Mouse (Mus musculus) stomach, embryonic 15.5 days (tissue): ENCODE data around the gene Zfp512b. TPM values are rescaled to one million over a fixed set of nuclear protein-coding genes. Genes with fewer than 3 reads are reported as not detected.

Source experiments
- ATAC-seq: fragments of 200-750 bp; cut with Nextera tagmentation; 2 replicates; pipeline ENCODE4 v1.8.0; 2017; ENCODE audit warnings: low read depth, moderate number of reproducible peaks, moderate TSS enrichment; ENCODE audit not compliant: insufficient read depth, low FRiP score
- H3K27ac ChIP-seq: fragments of 300-500 bp; sonication (generic); 2 replicates; pipeline ENCODE4 v1.5.1; 2015; ENCODE audit warnings: mild to moderate bottlenecking, inconsistent platforms
- H3K27me3 ChIP-seq: fragments of 300-500 bp; sonication (generic); replicated peaks from 2 replicates; pipeline ENCODE4 v1.6.1; 2015; ENCODE audit warnings: inconsistent platforms
- H3K36me3 ChIP-seq: fragments of 300-500 bp; sonication (generic); 2 replicates; pipeline ENCODE4 v1.6.1; 2015; ENCODE audit warnings: inconsistent platforms
- H3K4me1 ChIP-seq: fragments of 300-500 bp; sonication (generic); 2 replicates; pipeline ENCODE4 v1.6.1; 2015; ENCODE audit warnings: inconsistent platforms
- H3K4me2 ChIP-seq: fragments of 300-500 bp; sonication (generic); 2 replicates; pipeline ENCODE4 v1.6.1; 2015; ENCODE audit warnings: mild to moderate bottlenecking, inconsistent platforms
- H3K4me3 ChIP-seq: fragments of 300-500 bp; sonication (generic); replicated peaks from 2 replicates; pipeline ENCODE4 v1.5.1; 2015; ENCODE audit warnings: inconsistent platforms
- H3K9ac ChIP-seq: fragments of 300-500 bp; sonication (generic); 2 replicates; pipeline ENCODE4 v1.6.1; 2015; ENCODE audit warnings: inconsistent platforms
- H3K9me3 ChIP-seq: fragments of 300-500 bp; sonication (generic); 2 replicates; pipeline ENCODE4 v1.6.1; 2016; ENCODE audit warnings: inconsistent platforms
- WGBS: fragments of 180-500 bp; shearing (Covaris S2); methylation state at CpG from one replicate; pipeline ENCODE4 v1.1.7; 2015; 5-methylcytosine and 5-hydroxymethylcytosine counted together
- polyA plus RNA-seq: library from polyadenylated mRNA; unstranded; fragments of >200 nt; fragmentation: Nextera tagmentation; extraction: Ambion mirVana; gene quantifications from 2 replicates; pipeline ENCODE4 v1.2.1, GENCODE M21; 2015

The Zfp512b gene
- polyA plus RNA-seq, 1 experiment from 2014 or later, result 48.5 TPM

DNA sequence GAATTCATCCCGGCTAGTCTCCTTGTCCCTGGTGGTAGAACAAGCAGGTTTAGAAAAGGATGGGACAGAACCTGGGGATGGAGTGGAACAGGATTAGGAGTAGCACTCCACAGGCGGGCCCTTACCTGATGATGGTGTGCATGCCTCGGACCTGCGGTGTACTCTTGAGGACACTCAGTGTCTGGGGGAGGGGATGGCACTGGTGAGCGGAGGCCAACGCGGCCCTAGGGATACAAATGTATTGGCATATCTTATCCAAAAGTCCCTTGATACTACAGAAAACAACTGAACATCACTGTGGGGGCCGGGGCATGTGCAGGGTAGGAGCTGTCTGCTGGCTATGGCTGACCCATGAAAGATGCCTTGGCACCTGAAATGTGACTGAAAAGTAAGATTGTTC is 22.2 kb downstream of the Zfp512b start:
- Histone ChIP-seq H3K27ac (no peak overlapping the region), H3K9me3 (no peaks in the 10 kb centered on the region), H3K4me1 (no peaks in the 10 kb centered on the region), H3K4me2 (no peak overlapping the region), H3K4me3 (no peak overlapping the region), H3K27me3 (no peaks in the 10 kb centered on the region), H3K9ac (no peak overlapping the region), H3K36me3 (peaks cover 12% of the 10 kb centered on the region; the same call in 1 of the 2 replicates)
- 87% methylated on average over 8 of the region's 8 CpGs for WGBS
- ATAC-seq, result no peak

DNA sequence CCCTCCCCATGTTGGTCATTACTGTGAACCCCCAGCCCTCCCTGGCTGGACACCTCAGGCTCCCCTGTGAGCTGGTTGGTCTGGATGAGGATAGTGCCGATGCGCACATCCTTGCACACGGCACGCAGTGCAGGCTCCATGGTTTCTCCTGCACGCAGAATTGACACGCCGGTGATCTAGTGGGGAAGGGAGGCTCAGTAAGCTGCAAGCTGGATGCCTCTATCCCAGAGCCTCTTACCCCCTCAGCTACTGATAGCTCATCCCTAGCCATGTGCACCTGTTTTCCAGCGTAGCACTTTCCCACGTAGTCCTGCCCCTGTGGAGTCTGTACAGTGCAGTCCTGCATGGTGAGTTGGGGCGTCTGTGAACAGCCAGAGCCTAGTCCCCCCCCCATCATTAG is 22.7 kb downstream of the Zfp512b start:
- 92% methylated on average over 10 of the region's 10 CpGs for WGBS
- no peak overlapping the region for H3K9ac ChIP-seq
- H3K27ac ChIP-seq, result no peak overlapping the region
- H3K36me3 ChIP-seq, result peaks cover 12% of the 10 kb centered on the region; the same call in 1 of the 2 replicates
- no peak for ATAC-seq
- H3K4me3 ChIP-seq, result no peak overlapping the region
- no peaks in the 10 kb centered on the region for H3K9me3 ChIP-seq
- no peaks in the 10 kb centered on the region for H3K27me3 ChIP-seq
- H3K4me1 ChIP-seq, result no peaks in the 10 kb centered on the region
- no peak overlapping the region for H3K4me2 ChIP-seq

DNA sequence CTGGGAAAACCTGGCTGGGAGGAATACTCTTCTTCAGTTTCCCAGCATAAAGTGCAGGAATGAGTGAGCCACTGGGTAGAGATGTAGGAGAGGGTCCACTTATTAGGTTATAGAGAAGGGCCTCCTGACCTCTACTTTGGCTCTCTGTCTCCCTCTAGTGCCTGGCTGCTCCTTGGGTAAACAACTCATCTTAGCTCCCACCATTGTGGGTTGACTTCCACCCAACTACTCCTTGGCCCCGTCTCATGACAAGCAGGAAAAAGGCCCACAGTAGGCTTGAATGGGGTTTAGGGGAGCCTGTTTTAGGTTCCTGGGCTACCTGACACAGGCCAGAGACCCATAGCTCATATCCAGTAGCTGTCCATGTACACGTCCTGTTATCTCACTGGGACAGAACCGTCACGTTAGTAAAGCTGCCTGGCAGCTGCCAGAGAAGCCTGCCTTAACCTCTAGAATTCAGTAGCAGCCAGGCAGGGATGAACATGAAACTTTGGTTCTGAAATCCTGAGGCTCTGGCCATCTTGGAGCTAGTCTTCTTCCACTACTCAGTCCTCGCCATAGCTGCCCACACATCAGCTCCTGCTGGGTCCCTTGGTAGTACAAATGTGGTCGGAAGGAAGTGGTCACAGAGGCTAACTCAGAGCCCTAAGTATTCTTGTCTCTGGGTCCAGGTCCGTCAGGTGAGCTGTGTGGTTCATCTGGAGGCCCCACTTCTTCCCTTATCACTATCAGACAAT is 24.2 kb downstream of the Zfp512b start:
- H3K9me3 ChIP-seq, result no peaks in the 10 kb centered on the region
- no peaks in the 10 kb centered on the region for H3K27me3 ChIP-seq
- ATAC-seq, result no peak
- H3K9ac ChIP-seq, result no peak overlapping the region
- no peak overlapping the region for H3K27ac ChIP-seq
- no peak overlapping the region for H3K4me3 ChIP-seq
- H3K4me2 ChIP-seq, result no peak overlapping the region
- H3K36me3 ChIP-seq, result peaks cover 12% of the 10 kb centered on the region; the same call in 1 of the 2 replicates
- H3K4me1 ChIP-seq, result no peaks in the 10 kb centered on the region
- WGBS, result 74% methylated on average over 7 of the region's 7 CpGs

DNA sequence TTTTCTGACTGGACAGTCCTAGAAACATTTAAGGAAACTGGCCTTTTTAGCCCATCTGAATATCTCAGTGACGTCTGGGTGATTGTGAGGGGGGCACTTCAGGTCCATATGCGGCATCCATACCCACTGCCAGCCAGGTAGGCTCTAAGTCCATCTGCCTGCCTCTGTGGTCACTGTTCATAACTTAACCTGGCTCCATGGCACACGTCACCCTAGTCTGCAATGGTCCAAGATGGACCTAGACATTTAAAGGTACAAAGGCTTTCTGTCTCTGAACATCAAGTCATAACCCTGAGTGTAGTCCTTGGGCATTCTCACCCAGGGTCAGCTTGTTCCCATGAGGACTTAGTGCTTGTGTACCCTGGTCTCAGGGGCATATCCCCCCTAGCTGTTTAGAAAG is 25.3 kb downstream of the Zfp512b start:
- ATAC-seq, result no peak
- WGBS, result 90% methylated on average over 3 of the region's 3 CpGs
- H3K9ac ChIP-seq, result no peak overlapping the region

DNA sequence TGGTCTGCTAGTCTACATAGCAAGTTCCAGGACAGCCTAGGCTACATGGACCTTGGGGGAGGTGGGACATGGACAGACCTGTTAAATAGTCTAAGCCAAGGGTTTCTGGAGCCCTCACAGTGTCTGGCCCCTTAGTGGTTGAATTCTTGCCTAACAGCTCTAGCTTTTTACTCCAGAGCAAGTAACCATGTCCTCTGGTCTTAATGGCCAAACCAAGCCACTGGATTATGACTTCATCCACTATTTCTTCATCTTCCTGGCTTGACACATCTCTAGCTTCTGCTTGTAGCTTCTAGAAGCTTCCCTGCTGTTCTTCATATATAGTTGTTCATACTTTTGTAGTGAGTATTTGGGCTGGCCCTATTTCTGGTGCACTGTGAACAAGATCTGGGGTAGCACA is 38.8 kb downstream of the Zfp512b start:
- Histone ChIP-seq H3K4me1 (no peaks in the 10 kb centered on the region), H3K4me2 (no peak overlapping the region), H3K27ac (no peak overlapping the region), H3K36me3 (peaks cover 42% of the 10 kb centered on the region), H3K9me3 (no peaks in the 10 kb centered on the region), H3K4me3 (no peak overlapping the region), H3K9ac (no peak overlapping the region), H3K27me3 (no peaks in the 10 kb centered on the region)
- ATAC-seq, result no peak

More for the DNA sequence above, 25.3 kb downstream of the Zfp512b start:
- Histone ChIP-seq H3K27ac (no peak overlapping the region), H3K4me3 (no peak overlapping the region), H3K4me1 (no peaks in the 10 kb centered on the region), H3K9me3 (no peaks in the 10 kb centered on the region), H3K27me3 (no peaks in the 10 kb centered on the region), H3K4me2 (no peak overlapping the region), H3K36me3 (peaks cover 5% of the 10 kb centered on the region; the same call in 1 of the 2 replicates)

DNA sequence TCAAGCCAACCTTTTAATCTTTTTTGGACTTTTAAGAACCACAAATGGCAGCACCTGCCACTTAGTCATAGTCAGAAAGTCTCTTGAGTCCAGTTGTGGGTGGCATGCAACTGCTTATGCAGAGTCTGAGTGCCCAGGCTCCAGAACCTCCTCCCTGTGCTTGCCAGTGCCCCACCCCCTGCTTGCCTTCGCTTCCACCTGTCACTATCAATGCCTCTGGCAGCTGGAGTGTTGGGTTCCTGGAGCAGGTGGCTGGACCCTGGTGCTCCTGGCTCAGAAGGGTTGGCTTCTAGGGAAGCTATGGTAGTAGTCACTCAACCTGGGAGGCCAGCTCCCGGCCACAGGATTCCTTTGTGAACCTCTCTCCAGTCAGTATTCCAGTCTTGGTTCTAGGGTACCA is 42.4 kb downstream of the Zfp512b start:
- H3K4me2 ChIP-seq, result no peak overlapping the region
- H3K9me3 ChIP-seq, result no peaks in the 10 kb centered on the region
- H3K27ac ChIP-seq, result no peak overlapping the region
- no peak overlapping the region for H3K9ac ChIP-seq
- H3K4me3 ChIP-seq, result no peak overlapping the region
- H3K36me3 ChIP-seq, result peaks cover 50% of the 10 kb centered on the region
- 90% methylated on average over 2 of the region's 2 CpGs for WGBS
- no peak for ATAC-seq
- H3K27me3 ChIP-seq, result no peaks in the 10 kb centered on the region
- H3K4me1 ChIP-seq, result no peaks in the 10 kb centered on the region

DNA sequence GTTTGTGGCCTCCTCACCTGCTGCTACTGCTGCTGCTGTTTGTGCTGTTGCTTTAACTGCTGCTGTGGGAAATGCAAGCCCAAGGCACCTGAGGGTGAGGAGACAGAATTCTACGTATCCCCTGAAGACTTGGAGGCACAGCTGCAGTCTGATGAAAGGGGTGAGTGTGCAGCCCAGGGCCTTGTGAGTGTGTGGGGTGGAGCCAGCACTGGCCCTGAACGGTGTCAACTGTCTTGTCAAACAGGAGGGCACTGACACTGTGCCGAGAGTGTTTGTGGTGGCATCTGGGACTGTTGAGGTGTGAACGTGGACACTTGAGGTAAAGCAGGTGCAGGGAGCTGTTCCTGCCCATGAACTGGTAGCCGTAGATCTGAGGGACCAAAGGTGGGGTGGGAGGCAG is 43.9 kb downstream of the Zfp512b start:
- 87% methylated on average over 5 of the region's 5 CpGs for WGBS
- Histone ChIP-seq H3K27ac (no peak overlapping the region), H3K36me3 (peaks cover 48% of the 10 kb centered on the region), H3K27me3 (no peaks in the 10 kb centered on the region), H3K9ac (no peak overlapping the region), H3K4me2 (no peak overlapping the region), H3K4me1 (no peaks in the 10 kb centered on the region), H3K9me3 (no peaks in the 10 kb centered on the region), H3K4me3 (no peak overlapping the region)
- ATAC-seq, result no peak

DNA sequence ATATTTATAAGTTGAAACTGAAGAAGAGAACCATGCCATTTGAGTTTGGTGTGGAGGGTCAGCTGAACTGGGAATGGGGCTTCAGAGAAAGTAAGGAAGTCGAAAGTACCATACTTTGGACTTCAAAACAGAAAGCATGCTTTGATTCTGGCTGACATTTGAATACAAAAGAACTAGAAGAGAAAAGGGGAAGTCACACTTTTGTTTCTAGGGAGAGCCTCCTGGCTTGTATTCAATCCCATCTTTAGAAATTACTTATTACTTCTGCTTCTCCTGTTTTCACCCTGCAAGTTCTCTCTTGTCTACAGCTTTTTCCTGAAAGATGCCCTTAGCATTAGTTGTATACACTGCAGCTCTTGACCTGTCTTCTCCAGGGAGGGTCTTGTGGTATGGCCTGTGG is 44.4 kb downstream of the Zfp512b start:
- Histone ChIP-seq H3K4me1 (no peaks in the 10 kb centered on the region), H3K27ac (no peak overlapping the region), H3K27me3 (no peaks in the 10 kb centered on the region), H3K4me3 (no peak overlapping the region), H3K9ac (no peak overlapping the region), H3K4me2 (no peak overlapping the region), H3K9me3 (no peaks in the 10 kb centered on the region), H3K36me3 (peaks cover 48% of the 10 kb centered on the region)
- ATAC-seq, result no peak
- 79% methylated on average over 1 of the region's 1 CpGs for WGBS

DNA sequence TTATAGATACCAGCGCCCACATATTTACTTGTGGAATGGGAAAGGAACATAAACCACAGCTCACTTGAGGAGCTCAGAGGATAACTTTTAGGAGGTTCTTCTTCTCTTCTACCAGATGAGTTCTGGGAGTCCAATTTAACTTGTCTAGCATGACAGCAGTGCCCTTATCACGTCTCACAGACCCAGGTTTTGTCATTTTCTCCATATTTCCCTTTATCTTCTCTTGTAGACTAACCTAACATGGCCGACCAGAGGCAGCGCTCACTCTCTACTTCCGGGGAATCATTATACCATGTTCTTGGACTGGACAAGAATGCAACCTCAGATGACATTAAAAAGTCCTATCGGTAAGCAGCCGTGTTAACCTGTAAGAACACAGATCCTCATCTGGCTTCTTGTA is 46.5 kb downstream of the Zfp512b start:
- H3K36me3 ChIP-seq, result peaks cover 31% of the 10 kb centered on the region
- WGBS, result 91% methylated on average over 7 of the region's 7 CpGs

GRCm38 (mm10) chr2:181541761-181542380 is 50.7 kb downstream of the Zfp512b start:
- Histone ChIP-seq H3K4me1 (peaks cover 6% of the 10 kb centered on the region; the same call in 1 of the 2 replicates), H3K9me3 (no peaks in the 10 kb centered on the region), H3K36me3 (peaks cover 4% of the 10 kb centered on the region; the same call in 1 of the 2 replicates), H3K4me2 (no peak overlapping the region), H3K27ac (no peak overlapping the region), H3K4me3 (no peak overlapping the region), H3K27me3 (no peaks in the 10 kb centered on the region), H3K9ac (no peak overlapping the region)
- no peak for ATAC-seq
- 88% methylated on average over 6 of the region's 6 CpGs for WGBS

More for the DNA sequence above, 46.5 kb downstream of the Zfp512b start:
- Histone ChIP-seq H3K9ac (no peak overlapping the region), H3K27ac (no peak overlapping the region), H3K9me3 (no peaks in the 10 kb centered on the region), H3K4me1 (no peaks in the 10 kb centered on the region), H3K27me3 (no peaks in the 10 kb centered on the region), H3K4me3 (no peak overlapping the region), H3K4me2 (no peak overlapping the region)
- ATAC-seq, result no peak

DNA sequence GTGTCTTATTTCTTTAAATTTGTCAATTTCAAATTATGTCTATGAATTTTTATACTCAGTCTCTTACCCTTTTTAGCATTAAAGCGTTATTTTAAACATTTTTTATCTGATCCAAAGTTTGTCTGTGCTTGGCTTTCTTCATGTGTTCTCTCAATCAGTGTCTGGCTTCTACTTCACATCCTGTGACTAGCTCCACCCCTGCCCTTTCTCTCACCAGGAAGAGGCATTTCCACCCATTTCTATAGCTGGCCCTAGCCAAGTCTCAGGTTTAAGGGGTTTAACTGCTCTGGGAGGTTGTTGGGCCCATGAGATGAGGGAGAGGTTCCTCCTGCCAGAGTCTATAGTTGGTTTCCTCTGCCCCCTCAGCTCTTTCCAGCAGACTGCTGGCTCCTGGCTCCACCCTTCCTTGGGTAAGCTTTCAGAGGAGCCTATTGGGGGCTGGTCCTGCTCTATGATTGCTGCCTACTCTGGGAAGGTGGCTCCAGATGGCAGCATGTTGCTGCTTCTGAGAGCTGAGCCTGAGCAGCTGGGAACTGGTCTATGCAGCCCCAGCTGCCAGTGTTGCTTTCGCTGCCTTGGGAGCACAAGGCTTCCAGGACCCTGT is 55.1 kb downstream of the Zfp512b start:
- Histone ChIP-seq H3K4me3 (no peak overlapping the region), H3K4me2 (peak overlapping the region; percentile 11; the same call in 1 of the 2 replicates), H3K27ac (peak overlapping the region; percentile 67), H3K36me3 (peaks cover 3% of the 10 kb centered on the region; the same call in 1 of the 2 replicates), H3K4me1 (peaks cover 6% of the 10 kb centered on the region; the same call in 1 of the 2 replicates), H3K27me3 (no peaks in the 10 kb centered on the region), H3K9ac (no peak overlapping the region), H3K9me3 (no peaks in the 10 kb centered on the region)
- peak; percentile 75; the same call in 1 of the 2 replicates for ATAC-seq
- WGBS, result 70% methylated on average over 2 of the region's 2 CpGs

DNA sequence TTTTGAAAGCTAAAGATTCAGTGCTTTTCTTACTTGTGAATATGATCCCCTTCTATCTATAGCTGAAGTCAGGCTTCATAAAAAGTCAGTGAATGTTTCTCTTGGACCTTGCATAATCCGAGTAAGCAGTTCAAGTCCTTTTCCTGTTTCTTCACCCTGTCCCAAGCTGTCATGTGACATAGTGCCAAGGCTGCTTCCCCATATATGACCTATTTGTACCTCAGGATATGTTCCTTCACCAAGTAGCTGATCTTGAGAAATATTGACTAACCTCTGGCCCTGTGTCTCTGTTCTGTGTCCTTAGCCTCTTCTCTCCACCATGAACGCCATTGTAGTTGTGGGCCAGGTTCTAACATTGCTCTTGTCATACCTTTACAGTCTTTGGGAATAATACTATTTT is 56.2 kb downstream of the Zfp512b start:
- peaks cover 5% of the 10 kb centered on the region; the same call in 1 of the 2 replicates for H3K36me3 ChIP-seq
- no peak overlapping the region for H3K4me3 ChIP-seq
- H3K27me3 ChIP-seq, result no peaks in the 10 kb centered on the region
- H3K9me3 ChIP-seq, result no peaks in the 10 kb centered on the region
- 80% methylated on average over 2 of the region's 2 CpGs for WGBS
- peaks cover 6% of the 10 kb centered on the region; the same call in 1 of the 2 replicates for H3K4me1 ChIP-seq
- H3K4me2 ChIP-seq, result no peak overlapping the region
- ATAC-seq, result no peak
- H3K27ac ChIP-seq, result no peak overlapping the region
- H3K9ac ChIP-seq, result no peak overlapping the region
